Mouse (Mus musculus): ENCODE results near the gene Acot8.

Gene Acot8

GRCm38 (mm10) chr2:164823181-164823585 lies 18.5 kb upstream of the Acot8 start:
- ChIA-PET POLR2A (interaction anchor here (0.6 to 18.2 kb wide), 90 partner anchors 8 to 752 kb away, joined by 3 to 694 read pairs (median 5); partner anchors contain the start of genes Acot8 (in 4 of the 4), Ctsa (in 4 of the 4), Zswim3 (in 4 of the 4) and Neurl2 (in 3 of the 4)), CTCF (interaction anchor here (0.6 to 3.3 kb wide), 25 partner anchors 9 to 363 kb away, joined by 3 to 52 read pairs (median 4); partner anchors contain the start of genes Acot8 (in 2 of the 4), Ctsa (in 2 of the 4), Neurl2 (in 2 of the 4) and Zswim3 (in 2 of the 4))

- ChIA-PET POLR2A (interaction anchor here (0.6 to 18.2 kb wide), 88 partner anchors 9 to 751 kb away, joined by 3 to 694 read pairs (median 5); partner anchors contain the start of genes Acot8 (in 4 of the 4), Zswim3 (in 4 of the 4), Ctsa (in 3 of the 4) and Neurl2 (in 3 of the 4)), CTCF (interaction anchor here (0.6 to 3.3 kb wide), 23 partner anchors 10 to 322 kb away, joined by 3 to 52 read pairs (median 5); partner anchors contain the start of genes Ctsa (in 2 of the 4), Neurl2 (in 2 of the 4), Acot8 (in 1 of the 4) and Pltp (in 1 of the 4))
Observed at GRCm38 (mm10) chr2:164822636-164823165, 18.0 kb upstream of the Acot8 start, which contains the start of gene Zswim1. TSS of gene Zswim1 (plus strand) at chr2:164822686.

- ChIA-PET POLR2A (interaction anchor here in 3 of 4 experiments (0.5 to 18.2 kb wide), 19 partner anchors 14 to 975 kb away, joined by 3 to 694 read pairs (median 75); partner anchors contain the start of genes Acot8 (in 3 of the 3), Ctsa (in 3 of the 3), Neurl2 (in 3 of the 3) and Zswim3 (in 3 of the 3)), CTCF (interaction anchor here in 3 of 4 experiments (0.6 to 3.3 kb wide), 8 partner anchors 12 to 94 kb away, joined by 3 to 19 read pairs (median 4); partner anchors contain the start of genes Ctsa (in 1 of the 3) and Zfp335 (in 1 of the 3))
Observed at GRCm38 (mm10) chr2:164821060-164821459, 16.4 kb upstream of the Acot8 start.

GRCm38 (mm10) chr2:164817703-164818102 lies 13.0 kb upstream of the Acot8 start:
- ChIA-PET CTCF (interaction anchor here in 3 of 4 experiments (0.7 to 1.8 kb wide), 5 partner anchors 11 to 44 kb away, joined by 3 to 14 read pairs (median 3); no protein-coding TSS in a partner anchor), POLR2A (interaction anchor here (0.6 to 18.2 kb wide), 20 partner anchors 8 to 94 kb away, joined by 3 to 694 read pairs (median 6); partner anchors contain the start of genes Acot8 (in 3 of the 4), Zswim3 (in 3 of the 4), Ctsa (in 2 of the 4) and Neurl2 (in 2 of the 4))

GRCm38 (mm10) chr2:164817206-164817605 lies 12.5 kb upstream of the Acot8 start:
- ChIA-PET POLR2A (interaction anchor here in 3 of 4 experiments (0.7 to 18.2 kb wide), 18 partner anchors 9 to 95 kb away, joined by 3 to 694 read pairs (median 6); partner anchors contain the start of genes Acot8 (in 3 of the 3), Zswim3 (in 3 of the 3), Ctsa (in 2 of the 3) and Neurl2 (in 2 of the 3)), CTCF (interaction anchor here in 2 of 4 experiments (1.4 to 1.8 kb wide), 3 partner anchors 23 to 26 kb away, joined by 3 to 14 read pairs (median 5); no protein-coding TSS in a partner anchor)

- CTCF ChIA-PET, result interaction anchor here in 3 of 4 experiments (0.6 to 2.4 kb wide), 3 partner anchors 22 to 90 kb away, joined by 3 to 10 read pairs (median 3); no protein-coding TSS in a partner anchor
- POLR2A ChIA-PET, result interaction anchor here in 3 of 4 experiments (0.6 to 18.2 kb wide), 15 partner anchors 9 to 667 kb away, joined by 3 to 694 read pairs (median 6); partner anchors contain the start of genes Acot8 (in 3 of the 3), Zswim3 (in 3 of the 3), Ctsa (in 2 of the 3) and Neurl2 (in 2 of the 3)
Observed at GRCm38 (mm10) chr2:164815821-164816220, 11.1 kb upstream of the Acot8 start.

- ChIA-PET CTCF (interaction anchor here (0.6 to 2.4 kb wide), 4 partner anchors 21 to 146 kb away, joined by 3 to 10 read pairs (median 3); no protein-coding TSS in a partner anchor), POLR2A (interaction anchor here (0.5 to 18.2 kb wide), 17 partner anchors 8 to 666 kb away, joined by 3 to 694 read pairs (median 5); partner anchors contain the start of genes Acot8 (in 3 of the 4), Zswim3 (in 3 of the 4), Ctsa (in 2 of the 4) and Neurl2 (in 2 of the 4))
Observed at GRCm38 (mm10) chr2:164815348-164815747, 10.7 kb upstream of the Acot8 start.

- ChIA-PET CTCF (interaction anchor here in 2 of 4 experiments (1.3 to 1.5 kb wide), 2 partner anchors 19 to 20 kb away, joined by 3 to 5 read pairs; no protein-coding TSS in a partner anchor), POLR2A (interaction anchor here in 3 of 4 experiments (1.1 to 18.2 kb wide), 7 partner anchors 6 to 26 kb away, joined by 5 to 694 read pairs (median 397); partner anchors contain the start of genes Acot8 (in 3 of the 3), Zswim3 (in 3 of the 3), Zswim1 (in 2 of the 3) and Ctsa (in 1 of the 3))
Observed at GRCm38 (mm10) chr2:164813557-164813956, 8.9 kb upstream of the Acot8 start.

GRCm38 (mm10) chr2:164806614-164807013 lies 1.9 kb upstream of the Acot8 start:
- POLR2A ChIA-PET, result interaction anchor here (1.0 to 24.1 kb wide), 29 partner anchors 8 to 111 kb away, joined by 3 to 694 read pairs (median 24); partner anchors contain the start of genes Ctsa (in 3 of the 4), Neurl2 (in 3 of the 4), Zswim1 (in 3 of the 4) and Pcif1 (in 2 of the 4)

GRCm38 (mm10) chr2:164805332-164805718 lies 643 bp upstream of the Acot8 start:
- CTCF ChIA-PET, result interaction anchor here in 3 of 4 experiments (0.7 to 6.8 kb wide), 11 partner anchors 11 to 149 kb away, joined by 3 to 68 read pairs (median 4); partner anchors contain the start of genes Wfdc10 (in 1 of the 3), Wfdc9 (in 1 of the 3) and Zswim1 (in 1 of the 3)
- POLR2A ChIA-PET, result interaction anchor here (0.6 to 24.1 kb wide), 102 partner anchors 9 to 1176 kb away, joined by 3 to 694 read pairs (median 6); partner anchors contain the start of genes Zswim1 (in 4 of the 4), Ctsa (in 3 of the 4), Neurl2 (in 3 of the 4) and Pcif1 (in 3 of the 4)

More at GRCm38 (mm10) chr2:164806614-164807013, 1.9 kb upstream of the Acot8 start:
- CTCF ChIA-PET, result interaction anchor here in 2 of 4 experiments (0.6 to 6.8 kb wide), 6 partner anchors 11 to 162 kb away, joined by 3 to 68 read pairs (median 3); partner anchors contain the start of gene Ctsa (in 1 of the 2)

- ChIA-PET CTCF (interaction anchor here (0.6 to 6.8 kb wide), 9 partner anchors 10 to 148 kb away, joined by 3 to 68 read pairs (median 10); partner anchors contain the start of genes Wfdc10 (in 1 of the 4), Wfdc9 (in 1 of the 4) and Zswim1 (in 1 of the 4)), POLR2A (interaction anchor here (0.8 to 24.1 kb wide), 52 partner anchors 10 to 1762 kb away, joined by 3 to 694 read pairs (median 9); partner anchors contain the start of genes Ctsa (in 3 of the 4), Neurl2 (in 3 of the 4), Zswim1 (in 3 of the 4) and Gm20458 (in 2 of the 4))
Observed at GRCm38 (mm10) chr2:164803921-164804313, 765 bp downstream of the Acot8 start.

- ChIA-PET POLR2A (interaction anchor here in 3 of 4 experiments (0.6 to 24.1 kb wide), 38 partner anchors 9 to 343 kb away, joined by 3 to 694 read pairs (median 16); partner anchors contain the start of genes Ctsa (in 3 of the 3), Neurl2 (in 3 of the 3), Zswim1 (in 3 of the 3) and Pcif1 (in 2 of the 3)), CTCF (interaction anchor here (0.6 to 6.8 kb wide), 10 partner anchors 9 to 1275 kb away, joined by 3 to 68 read pairs (median 6); partner anchors contain the start of genes Wfdc10 (in 1 of the 4) and Wfdc9 (in 1 of the 4))
Observed at GRCm38 (mm10) chr2:164803201-164803920, 1.3 kb downstream of the Acot8 start.

- POLR2A ChIA-PET, result interaction anchor here in 3 of 4 experiments (0.9 to 24.1 kb wide), 12 partner anchors 8 to 59 kb away, joined by 3 to 694 read pairs (median 5); partner anchors contain the start of genes Ctsa (in 2 of the 3), Snx21 (in 2 of the 3), Spata25 (in 2 of the 3) and Zswim1 (in 2 of the 3)
- CTCF ChIA-PET, result interaction anchor here in 1 of 4 experiments (0.6 to 0.8 kb wide), 2 partner anchors 12 to 237 kb away, joined by 3 read pairs; no protein-coding TSS in a partner anchor
Observed at GRCm38 (mm10) chr2:164800252-164801004, 4.3 kb downstream of the Acot8 start.

- ChIA-PET POLR2A (interaction anchor here in 3 of 4 experiments (0.6 to 24.1 kb wide), 19 partner anchors 9 to 258 kb away, joined by 3 to 694 read pairs (median 5); partner anchors contain the start of genes Snx21 (in 2 of the 3), Zswim1 (in 2 of the 3), Ctsa (in 1 of the 3) and Pltp (in 1 of the 3)), CTCF (interaction anchor here in 3 of 4 experiments (0.6 to 1.5 kb wide), 22 partner anchors 8 to 1328 kb away, joined by 3 to 9 read pairs (median 4); partner anchors contain the start of genes Zswim1 (in 2 of the 3), Snx21 (in 1 of the 3) and Ube2c (in 1 of the 3))
Observed at GRCm38 (mm10) chr2:164798554-164798953, 6.1 kb downstream of the Acot8 start.

- POLR2A ChIA-PET, result interaction anchor here in 3 of 4 experiments (0.9 to 24.1 kb wide), 11 partner anchors 8 to 49 kb away, joined by 3 to 694 read pairs (median 42); partner anchors contain the start of genes Acot8 (in 3 of the 3), Zswim3 (in 3 of the 3), Ube2c (in 2 of the 3) and Zswim1 (in 2 of the 3)
- CTCF ChIA-PET, result interaction anchor here (0.6 to 6.8 kb wide), 6 partner anchors 9 to 81 kb away, joined by 3 to 91 read pairs (median 14); partner anchors contain the start of genes Snx21 (in 3 of the 4), Acot8 (in 1 of the 4) and Zswim3 (in 1 of the 4)
Observed at GRCm38 (mm10) chr2:164795868-164796267, 8.8 kb downstream of the Acot8 start.
